Mouse (Mus musculus) stomach, postnatal 0 days (tissue): ENCODE measurements around the gene Kdf1.

Experiments
- CTCF ChIP-seq: IDR thresholded peaks from 2 replicates; pipeline ENCODE4 v1.5.1; 2016; ENCODE audit warnings: antibody characterized with exemption, low read depth, mild to moderate bottlenecking, moderate library complexity
- EP300 ChIP-seq: optimal IDR thresholded peaks from 2 replicates; pipeline ENCODE3; 2016; ENCODE audit warnings: antibody characterized with exemption

GRCm38 (mm10) chr4:133569291-133570065 is 50.7 kb downstream of the Kdf1 start:
- TF ChIP-seq CTCF (no peak), EP300 (no peak)
